Mouse (Mus musculus): ENCODE measurements at regions not wholly inside any gene's neighbourhood (a gene's known extent, or its start where the extent isn't known, plus 50 kb on each side); places are given as distances from the start of the nearest gene placed in this dataset.

DNA sequence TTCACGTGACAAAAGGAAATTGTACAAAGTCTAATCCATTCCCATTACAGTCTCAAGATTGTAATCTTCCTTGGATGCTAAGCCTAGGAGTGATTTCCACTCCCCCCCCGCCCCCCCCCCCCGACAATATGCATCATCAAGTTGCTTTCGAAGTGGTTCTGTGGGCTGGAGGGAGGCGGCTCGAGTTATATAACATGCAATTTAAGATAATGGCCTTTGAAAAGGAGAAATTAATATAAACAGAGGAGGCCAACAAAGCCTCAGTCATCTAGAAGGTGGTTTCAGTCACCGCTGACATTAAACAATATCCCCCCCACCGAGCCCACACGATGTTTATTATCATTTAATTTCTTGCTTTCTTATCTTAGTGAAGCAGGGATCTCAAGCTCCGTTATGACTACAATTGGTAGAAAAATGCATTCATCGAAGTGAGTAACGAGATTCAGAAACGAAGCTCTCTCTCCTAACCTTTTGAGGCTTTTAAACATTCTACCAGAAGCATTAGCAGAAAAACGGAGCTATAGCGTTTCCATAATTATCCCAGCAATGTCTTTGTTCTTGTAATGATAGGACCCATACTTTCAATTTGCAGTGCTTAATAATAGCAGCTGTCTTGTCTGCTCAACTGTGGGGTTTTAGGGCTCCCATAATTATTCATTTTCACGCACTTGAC is 339.1 kb downstream of the Btg1 start:
- H3K36me3 ChIP-seq (replicated peaks; ENCODE audit: control insufficient read depth, insufficient read depth, low read depth, low read length) = no peaks in the 10 kb centered on the region
- H3K27me3 ChIP-seq (ENCODE audit: control insufficient read depth, insufficient read depth, low read length) = no peaks in the 10 kb centered on the region
- no peaks in the 10 kb centered on the region for H3K9me3 ChIP-seq (replicated peaks; ENCODE audit: control insufficient read depth, low read length)
- no peak overlapping the region for H3K9ac ChIP-seq (replicated peaks; ENCODE audit: low read length)
- ATAC-seq (replicated peaks; ENCODE audit: insufficient number of reproducible peaks, low FRiP score, low TSS enrichment, low read depth) = peak; percentile 73; the same call in 1 of the 2 replicates
- 28% methylated on average over 16 of the region's 16 CpGs for WGBS
- no peak overlapping the region for H3K27ac ChIP-seq (replicated peaks; ENCODE audit: low read depth, low read length)
- no peak for DNase-seq (ENCODE audit: low spot score)
- H3K4me1 ChIP-seq (ENCODE audit: control insufficient read depth, insufficient read depth, low read length) = no peaks in the 10 kb centered on the region
- no peak overlapping the region for H3K4me2 ChIP-seq (ENCODE audit: low read depth, low read length)
- H3K4me3 ChIP-seq (ENCODE audit: low read depth, low read length) = no peak overlapping the region

GRCm38 (mm10) chr10:96956449-96956834 is 339.6 kb downstream of the Btg1 start:
- WGBS = 88% methylated on average over 5 of the region's 5 CpGs
- DNase-seq (ENCODE audit: low spot score) = no peak
- H3K27ac ChIP-seq (replicated peaks; ENCODE audit: low read depth, low read length) = no peak overlapping the region

GRCm38 (mm10) chr10:96957019-96957418 is 340.2 kb downstream of the Btg1 start:
- Histone ChIP-seq H3K4me3 (ENCODE audit: low read depth, low read length) (no peak overlapping the region), H3K9ac (replicated peaks; ENCODE audit: low read length) (no peak overlapping the region), H3K4me2 (ENCODE audit: low read depth, low read length) (no peak overlapping the region), H3K27ac (replicated peaks; ENCODE audit: low read depth, low read length) (no peak overlapping the region), H3K4me1 (ENCODE audit: control insufficient read depth, insufficient read depth, low read length) (no peaks in the 10 kb centered on the region), H3K27me3 (ENCODE audit: control insufficient read depth, insufficient read depth, low read length) (no peaks in the 10 kb centered on the region), H3K36me3 (replicated peaks; ENCODE audit: control insufficient read depth, insufficient read depth, low read depth, low read length) (no peaks in the 10 kb centered on the region), H3K9me3 (replicated peaks; ENCODE audit: control insufficient read depth, low read length) (no peaks in the 10 kb centered on the region)
- WGBS = 94% methylated on average over 2 of the region's 2 CpGs
- DNase-seq (ENCODE audit: low spot score) = no peak
- no peak for ATAC-seq (replicated peaks; ENCODE audit: insufficient number of reproducible peaks, low FRiP score, low TSS enrichment, low read depth)

More at GRCm38 (mm10) chr10:96956449-96956834, 339.6 kb downstream of the Btg1 start:
- Histone ChIP-seq H3K27me3 (ENCODE audit: control insufficient read depth, insufficient read depth, low read length) (no peaks in the 10 kb centered on the region), H3K4me1 (ENCODE audit: control insufficient read depth, insufficient read depth, low read length) (no peaks in the 10 kb centered on the region), H3K9me3 (replicated peaks; ENCODE audit: control insufficient read depth, low read length) (no peaks in the 10 kb centered on the region), H3K36me3 (replicated peaks; ENCODE audit: control insufficient read depth, insufficient read depth, low read depth, low read length) (no peaks in the 10 kb centered on the region), H3K4me2 (ENCODE audit: low read depth, low read length) (no peak overlapping the region), H3K9ac (replicated peaks; ENCODE audit: low read length) (no peak overlapping the region), H3K4me3 (ENCODE audit: low read depth, low read length) (no peak overlapping the region)
- ATAC-seq (replicated peaks; ENCODE audit: insufficient number of reproducible peaks, low FRiP score, low TSS enrichment, low read depth) = no peak

- H3K9me3 ChIP-seq (replicated peaks; ENCODE audit: control insufficient read depth, low read length) = no peaks in the 10 kb centered on the region
- no peak overlapping the region for H3K4me3 ChIP-seq (ENCODE audit: low read depth, low read length)
- no peaks in the 10 kb centered on the region for H3K4me1 ChIP-seq (ENCODE audit: control insufficient read depth, insufficient read depth, low read length)
- DNase-seq (ENCODE audit: low spot score) = no peak
- no peaks in the 10 kb centered on the region for H3K36me3 ChIP-seq (replicated peaks; ENCODE audit: control insufficient read depth, insufficient read depth, low read depth, low read length)
- no peak overlapping the region for H3K4me2 ChIP-seq (ENCODE audit: low read depth, low read length)
- H3K9ac ChIP-seq (replicated peaks; ENCODE audit: low read length) = no peak overlapping the region
- no peak overlapping the region for H3K27ac ChIP-seq (replicated peaks; ENCODE audit: low read depth, low read length)
- ATAC-seq (replicated peaks; ENCODE audit: insufficient number of reproducible peaks, low FRiP score, low TSS enrichment, low read depth) = no peak
- WGBS = 89% methylated on average over 1 of the region's 1 CpGs
- no peaks in the 10 kb centered on the region for H3K27me3 ChIP-seq (ENCODE audit: control insufficient read depth, insufficient read depth, low read length)
Measured at GRCm38 (mm10) chr10:96969825-96970224, 353.0 kb downstream of the Btg1 start.

- WGBS = 88% methylated on average over 4 of the region's 4 CpGs
- Histone ChIP-seq H3K4me3 (ENCODE audit: low read depth, low read length) (no peak overlapping the region), H3K27me3 (ENCODE audit: control insufficient read depth, insufficient read depth, low read length) (no peaks in the 10 kb centered on the region), H3K27ac (replicated peaks; ENCODE audit: low read depth, low read length) (no peak overlapping the region), H3K4me1 (ENCODE audit: control insufficient read depth, insufficient read depth, low read length) (no peaks in the 10 kb centered on the region), H3K4me2 (ENCODE audit: low read depth, low read length) (no peak overlapping the region), H3K36me3 (replicated peaks; ENCODE audit: control insufficient read depth, insufficient read depth, low read depth, low read length) (no peaks in the 10 kb centered on the region), H3K9ac (replicated peaks; ENCODE audit: low read length) (no peak overlapping the region), H3K9me3 (replicated peaks; ENCODE audit: control insufficient read depth, low read length) (no peaks in the 10 kb centered on the region)
- ATAC-seq (replicated peaks; ENCODE audit: insufficient number of reproducible peaks, low FRiP score, low TSS enrichment, low read depth) (no peak), DNase-seq (ENCODE audit: low spot score) (no peak)
Measured at GRCm38 (mm10) chr10:96970737-96971136, 353.9 kb downstream of the Btg1 start.

- Histone ChIP-seq H3K9me3 (replicated peaks; ENCODE audit: control insufficient read depth, low read length) (no peaks in the 10 kb centered on the region), H3K4me2 (ENCODE audit: low read depth, low read length) (no peak overlapping the region), H3K4me3 (ENCODE audit: low read depth, low read length) (no peak overlapping the region), H3K9ac (replicated peaks; ENCODE audit: low read length) (no peak overlapping the region), H3K27me3 (ENCODE audit: control insufficient read depth, insufficient read depth, low read length) (no peaks in the 10 kb centered on the region), H3K4me1 (ENCODE audit: control insufficient read depth, insufficient read depth, low read length) (no peaks in the 10 kb centered on the region), H3K27ac (replicated peaks; ENCODE audit: low read depth, low read length) (no peak overlapping the region), H3K36me3 (replicated peaks; ENCODE audit: control insufficient read depth, insufficient read depth, low read depth, low read length) (no peaks in the 10 kb centered on the region)
- WGBS = 87% methylated on average over 3 of the region's 3 CpGs
- ATAC-seq (replicated peaks; ENCODE audit: insufficient number of reproducible peaks, low FRiP score, low TSS enrichment, low read depth) = no peak
- no peak for DNase-seq (ENCODE audit: low spot score)
Measured at GRCm38 (mm10) chr10:96971810-96972209, 355.0 kb downstream of the Btg1 start.

DNA sequence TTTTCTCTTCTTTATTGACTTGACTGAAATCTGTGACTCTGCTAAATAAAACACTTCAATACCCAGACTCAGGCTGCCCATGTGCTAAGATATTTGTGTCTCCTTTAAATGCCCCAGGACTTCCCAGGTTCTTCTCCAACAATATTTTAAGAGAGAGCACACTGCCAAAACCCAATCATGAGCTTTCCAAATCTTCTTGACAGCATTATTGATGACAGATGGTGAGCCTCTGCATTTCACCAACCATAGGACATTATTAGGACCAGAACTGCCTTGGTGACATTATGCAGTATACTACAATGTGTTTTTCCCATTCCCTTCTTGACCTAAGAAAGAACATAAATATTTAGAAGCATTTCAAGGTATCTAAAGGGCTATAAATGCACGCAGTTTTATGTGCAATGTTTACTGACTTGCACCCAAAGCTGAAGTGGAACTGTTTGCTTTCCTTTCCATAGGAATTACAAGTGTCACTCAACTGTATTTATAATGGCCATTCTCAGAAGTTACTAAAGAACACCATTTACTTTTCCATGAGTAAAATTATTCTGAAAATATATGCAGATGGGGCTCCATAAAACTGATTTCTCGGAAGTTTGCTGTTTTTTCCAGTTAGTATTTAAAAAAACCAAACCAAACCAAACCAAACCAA is 357.6 kb downstream of the Btg1 start:
- ATAC-seq (replicated peaks; ENCODE audit: insufficient number of reproducible peaks, low FRiP score, low TSS enrichment, low read depth) = no peak
- Histone ChIP-seq H3K9me3 (replicated peaks; ENCODE audit: control insufficient read depth, low read length) (no peaks in the 10 kb centered on the region), H3K4me1 (ENCODE audit: control insufficient read depth, insufficient read depth, low read length) (no peaks in the 10 kb centered on the region), H3K4me3 (ENCODE audit: low read depth, low read length) (no peak overlapping the region), H3K4me2 (ENCODE audit: low read depth, low read length) (no peak overlapping the region), H3K9ac (replicated peaks; ENCODE audit: low read length) (no peak overlapping the region), H3K27ac (replicated peaks; ENCODE audit: low read depth, low read length) (no peak overlapping the region), H3K27me3 (ENCODE audit: control insufficient read depth, insufficient read depth, low read length) (no peaks in the 10 kb centered on the region), H3K36me3 (replicated peaks; ENCODE audit: control insufficient read depth, insufficient read depth, low read depth, low read length) (no peaks in the 10 kb centered on the region)
- no peak for DNase-seq (ENCODE audit: low spot score)
- 83% methylated on average over 2 of the region's 2 CpGs for WGBS

DNA sequence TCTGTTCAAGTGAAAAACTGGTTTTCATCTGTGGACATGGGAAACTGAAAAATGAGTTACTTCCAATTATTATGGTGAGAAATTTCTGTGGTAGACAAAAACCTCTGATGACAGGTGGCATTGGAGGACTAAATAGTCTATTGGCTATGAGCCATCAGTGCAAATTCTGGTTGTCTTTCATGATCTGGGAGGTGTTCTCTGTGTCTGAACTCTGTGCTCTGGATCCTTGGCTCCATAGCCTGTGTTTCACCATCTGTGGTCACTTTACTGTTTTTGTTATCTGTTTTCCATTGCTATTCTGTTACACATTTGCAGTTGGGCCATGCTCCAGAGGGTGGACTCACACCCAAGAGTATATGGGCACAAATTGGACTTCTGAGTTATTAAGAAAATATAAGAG is 359.9 kb downstream of the Btg1 start:
- no peaks in the 10 kb centered on the region for H3K27me3 ChIP-seq (ENCODE audit: control insufficient read depth, insufficient read depth, low read length)
- H3K9me3 ChIP-seq (replicated peaks; ENCODE audit: control insufficient read depth, low read length) = no peaks in the 10 kb centered on the region
- no peak overlapping the region for H3K4me2 ChIP-seq (ENCODE audit: low read depth, low read length)
- no peak for DNase-seq (ENCODE audit: low spot score)
- no peak overlapping the region for H3K4me3 ChIP-seq (ENCODE audit: low read depth, low read length)
- H3K36me3 ChIP-seq (replicated peaks; ENCODE audit: control insufficient read depth, insufficient read depth, low read depth, low read length) = no peaks in the 10 kb centered on the region
- H3K4me1 ChIP-seq (ENCODE audit: control insufficient read depth, insufficient read depth, low read length) = no peaks in the 10 kb centered on the region
- no peak overlapping the region for H3K27ac ChIP-seq (replicated peaks; ENCODE audit: low read depth, low read length)
- H3K9ac ChIP-seq (replicated peaks; ENCODE audit: low read length) = no peak overlapping the region
- ATAC-seq (replicated peaks; ENCODE audit: insufficient number of reproducible peaks, low FRiP score, low TSS enrichment, low read depth) = no peak
